Comparison of ENCODE assay signal across 27 mouse cellular contexts in the genomic region with DNA sequence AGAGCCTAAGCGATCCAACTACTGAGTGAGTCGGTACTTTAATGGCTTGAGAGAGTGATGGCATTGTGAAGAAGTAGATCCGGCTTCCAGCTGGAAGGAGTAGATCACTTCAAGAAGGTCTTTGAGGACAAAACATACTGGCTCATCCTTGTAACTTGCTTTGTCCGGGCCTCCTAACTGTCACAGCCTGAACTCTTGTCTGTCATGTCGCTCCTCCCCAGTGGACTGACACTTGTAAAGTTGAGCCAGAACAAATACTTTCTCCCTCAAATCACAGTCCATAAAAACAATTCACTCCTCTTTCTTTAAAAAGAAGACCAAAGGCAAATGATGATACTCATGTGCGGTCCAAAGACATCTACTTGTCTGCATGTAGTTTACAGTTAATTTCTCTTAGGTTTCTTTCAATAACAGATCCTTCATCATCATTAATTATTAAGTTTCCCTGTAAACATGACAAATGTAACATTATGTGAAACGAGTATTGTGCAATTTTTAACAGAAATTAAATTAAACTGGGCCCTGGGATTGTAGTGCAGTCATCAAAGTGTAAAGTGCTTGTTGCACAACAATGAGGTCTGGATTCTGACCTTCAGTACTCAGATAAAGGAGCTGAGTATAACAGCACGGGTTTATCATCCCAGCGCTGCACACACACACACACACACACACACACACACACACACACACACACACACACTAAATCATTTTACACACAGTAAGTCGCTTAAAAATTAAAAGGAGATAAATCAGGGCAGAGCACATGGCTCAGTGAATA.
A peak's percentile ranks its signal among the peaks of the same experiment; 100 is the strongest.
DNase-seq lines count a peak whose midpoint lies in the region; ATAC-seq and TF ChIP-seq lines count a peak whose summit lies in the region.
"Had no signal": no experiment of that assay in that cellular context is flagged by ENCODE, and none has a peak within 500 bp of the region (broad histone marks: within the 10 kb centered on the region; RNA-seq: fewer than 3 reads in every experiment).

No protein-coding gene starts in this region.

- ATAC-seq in lung, embryonic 16.5 days (ENCODE audit: low read depth), result peak; percentile 88
- ATAC-seq in forebrain, embryonic 12.5 days (ENCODE audit: low FRiP score), result no peak
- ATAC-seq: forebrain, embryonic 14.5 days; forebrain, postnatal 0 days; Patski had no signal

- H3K4me2 ChIP-seq in lung, embryonic 16.5 days (ENCODE audit: low read depth, low read length), result no peak overlapping the region
- H3K4me2 ChIP-seq in forebrain, embryonic 12.5 days, result no peak overlapping the region
- H3K4me2 ChIP-seq: heart, embryonic 12.5 days; heart, embryonic 15.5 days; hindbrain, embryonic 14.5 days had no signal

- no peaks in the 10 kb centered on the region for H3K79me2 ChIP-seq in liver, adult 2 months (ENCODE audit: control insufficient read depth, insufficient read depth, low read length)

- no peaks in the 10 kb centered on the region for H3K27me3 ChIP-seq in liver, adult 2 months (ENCODE audit: control insufficient read depth, insufficient read depth, low read length)
- H3K27me3 ChIP-seq in lung, embryonic 16.5 days (ENCODE audit: control insufficient read depth, insufficient read depth, low read depth, low read length), result no peaks in the 10 kb centered on the region
- no peaks in the 10 kb centered on the region for H3K27me3 ChIP-seq in forebrain, embryonic 12.5 days
- H3K27me3 ChIP-seq: CH12.LX; heart, embryonic 12.5 days; heart, embryonic 15.5 days; Patski had no signal

- H3K27ac ChIP-seq in liver, adult 2 months (replicated peaks; ENCODE audit: insufficient read depth, low read depth, low read length), result no peak overlapping the region
- no peak overlapping the region for H3K27ac ChIP-seq in lung, embryonic 16.5 days (ENCODE audit: low read length)
- no peak overlapping the region for H3K27ac ChIP-seq in forebrain, embryonic 12.5 days
- H3K27ac ChIP-seq: forebrain, embryonic 10.5 days; gastrocnemius, adult 2 months; heart, embryonic 15.5 days; hindbrain, embryonic 14.5 days had no signal

- H3K36me3 ChIP-seq in liver, adult 2 months (ENCODE audit: control insufficient read depth, insufficient read depth, low read length), result no peaks in the 10 kb centered on the region
- H3K36me3 ChIP-seq in lung, embryonic 16.5 days (ENCODE audit: control insufficient read depth, insufficient read depth, low read length), result no peaks in the 10 kb centered on the region
- H3K36me3 ChIP-seq in forebrain, embryonic 12.5 days (replicated peaks), result no peaks in the 10 kb centered on the region
- H3K36me3 ChIP-seq: forebrain, embryonic 10.5 days; G1E; heart, embryonic 12.5 days; heart, embryonic 15.5 days had no signal

- intact Hi-C loops in heart, postnatal 10 days (cut with DNase I), result no loop called here

- H3K4me3 ChIP-seq in liver, adult 2 months (ENCODE audit: insufficient read depth, low read depth, low read length), result no peak overlapping the region
- no peak overlapping the region for H3K4me3 ChIP-seq in lung, embryonic 16.5 days (ENCODE audit: low read length)
- no peak overlapping the region for H3K4me3 ChIP-seq in lung, adult 2 months (replicated peaks; ENCODE audit: extremely low read depth, low read depth, low read length)
- H3K4me3 ChIP-seq in forebrain, embryonic 12.5 days (replicated peaks), result no peak overlapping the region
- H3K4me3 ChIP-seq: forebrain, embryonic 10.5 days; gastrocnemius, adult 2 months; heart, embryonic 12.5 days; heart, embryonic 15.5 days had no signal

- no peak overlapping the region for H3K9ac ChIP-seq in liver, adult 2 months (ENCODE audit: low read depth, low read length)
- no peak overlapping the region for H3K9ac ChIP-seq in lung, embryonic 16.5 days (ENCODE audit: low read length)
- no peak overlapping the region for H3K9ac ChIP-seq in forebrain, embryonic 12.5 days
- H3K9ac ChIP-seq: forebrain, postnatal 0 days; heart, embryonic 12.5 days; heart, embryonic 15.5 days; hindbrain, embryonic 14.5 days had no signal

- DNase-seq in liver, adult 2 months (ENCODE audit: extremely low read depth, low read depth, low spot score), result peak; percentile 70
- DNase-seq in liver, result no peak
- no peak for DNase-seq in lung, adult 2 months
- DNase-seq in lung, postnatal 10 days, result peak; percentile 2
- DNase-seq in heart, postnatal 10 days, result no peak
- DNase-seq: adrenal gland, postnatal 10 days; adrenal gland, postnatal 36 days; B cell, adult 2 months; cerebellum, adult 18-20 months; cerebellum, adult 9-10 months; cerebellum, postnatal 14 days; forebrain, postnatal 0 days; gastrocnemius, adult 2 months; gastrocnemius, postnatal 25 days; heart, adult 18-20 months; heart, postnatal 14 days; heart, postnatal 4 days had no signal

- WGBS in liver, adult 2 months, result 71% methylated on average over 10 of the region's 10 CpGs
- 55% methylated on average over 10 of the region's 10 CpGs for WGBS in lung, embryonic 16.5 days
- 67% methylated on average over 10 of the region's 10 CpGs for WGBS in lung, adult 2 months
- 85% methylated on average over 10 of the region's 10 CpGs for WGBS in forebrain, embryonic 12.5 days

- no peaks in the 10 kb centered on the region for H3K9me3 ChIP-seq in lung, embryonic 16.5 days (ENCODE audit: control insufficient read depth, low read length)
- H3K9me3 ChIP-seq in forebrain, embryonic 12.5 days, result no peaks in the 10 kb centered on the region
- H3K9me3 ChIP-seq: forebrain, embryonic 10.5 days; G1E; heart, embryonic 12.5 days; heart, embryonic 15.5 days had no signal

- no peak for TF ChIP-seq CTCF in liver, adult 2 months (IDR thresholded peaks at IDR 0.05; ENCODE audit: low read depth, low read length)
- no peak for TF ChIP-seq CTCF in lung, adult 2 months (IDR thresholded peaks at IDR 0.05; ENCODE audit: insufficient read depth, low read length)

- no peaks in the 10 kb centered on the region for H3K4me1 ChIP-seq in liver, adult 2 months (ENCODE audit: control insufficient read depth, insufficient read depth, low read length)
- no peaks in the 10 kb centered on the region for H3K4me1 ChIP-seq in lung, embryonic 16.5 days (replicated peaks; ENCODE audit: control insufficient read depth, insufficient read depth, low read length)
- no peaks in the 10 kb centered on the region for H3K4me1 ChIP-seq in lung, adult 2 months (ENCODE audit: control insufficient read depth, insufficient read depth, low read length)
- no peaks in the 10 kb centered on the region for H3K4me1 ChIP-seq in forebrain, embryonic 12.5 days
- H3K4me1 ChIP-seq: forebrain, embryonic 10.5 days; heart, embryonic 12.5 days; heart, embryonic 15.5 days had no signal

- TF ChIP-seq POLR2A in liver, adult 2 months (IDR thresholded peaks at IDR 0.05; ENCODE audit: extremely low read depth, insufficient read depth, low read length), result no peak
- no peak for TF ChIP-seq POLR2A in lung, adult 2 months (IDR thresholded peaks at IDR 0.05; ENCODE audit: borderline replicate concordance, extremely low read depth, low read depth, low read length)

Comparison
In these comparisons a context has a peak if more than half of its experiments do, and no peak if none do; other contexts are left out.
1. DNase-seq: peak in liver, adult 2 months (single experiment) and lung, postnatal 10 days (single experiment); none in liver (single experiment), lung, adult 2 months (single experiment) and heart, postnatal 10 days (0 of 2).